Mouse (Mus musculus) kidney, postnatal 10 days (tissue): Measurements from ENCODE around the gene Gm10477.
"Not testable (repeated sequence)": the region's sequence is repeated elsewhere in the genome, so short reads cannot be mapped to it uniquely, and the experiment has no call there.

Experiments used
- DNase-seq: peaks from one replicate; pipeline ENCODE4 v3.0.0; 2021; ENCODE audit warnings: mixed read lengths

The Gm10477 gene

GRCm38 (mm10) chrX:56524442-56524841 lies at the start of gene Gm10477:
Gm10477 (plus strand) TSS chrX:56524742.
- not testable (repeated sequence) for DNase-seq

DNA sequence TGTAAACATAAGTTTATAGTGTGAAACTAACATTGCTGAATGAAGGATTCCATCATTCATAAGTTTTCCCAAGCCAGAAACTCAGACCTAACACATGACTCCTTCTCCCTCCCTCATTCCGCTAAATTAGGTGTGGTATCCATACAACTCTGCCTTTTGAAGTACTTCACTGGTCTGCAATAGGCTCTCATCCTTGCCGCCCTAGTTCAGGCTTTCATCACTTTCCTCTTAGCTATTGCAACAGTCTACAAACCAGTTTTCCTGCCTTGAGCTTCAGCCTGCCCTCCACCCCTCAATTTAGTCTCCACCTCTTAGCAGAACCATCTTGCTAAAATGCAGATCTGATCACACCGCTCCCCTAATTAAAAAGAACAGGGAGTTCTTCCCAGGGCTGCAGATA lies 47.0 kb upstream of the Gm10477 start:
- no peak for DNase-seq

GRCm38 (mm10) chrX:56481906-56482305 lies 42.6 kb upstream of the Gm10477 start:
- DNase-seq, result no peak

- DNase-seq, result peak; percentile 85
Measured at GRCm38 (mm10) chrX:56489758-56490157, 34.8 kb upstream of the Gm10477 start.

DNA sequence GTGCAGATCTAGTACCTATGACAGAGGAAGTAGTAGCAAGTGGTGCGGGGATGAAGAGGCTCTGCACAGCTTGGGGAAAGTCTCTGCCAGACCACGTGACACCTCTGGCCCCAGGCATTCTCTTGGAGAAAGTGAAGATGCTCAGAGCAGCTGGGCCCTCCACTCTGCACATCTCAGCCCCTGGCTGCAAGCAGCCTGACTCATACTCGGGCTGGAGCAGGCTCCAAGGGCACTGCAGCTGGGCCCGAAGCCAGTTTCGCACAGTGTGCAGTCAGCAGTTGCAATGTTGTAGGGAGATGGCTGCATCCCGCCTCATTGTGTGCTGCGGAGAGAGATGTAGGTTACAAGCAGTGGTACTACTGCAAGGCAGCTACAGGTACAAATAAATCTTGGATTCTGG lies 27.3 kb upstream of the Gm10477 start:
- DNase-seq, result no peak

GRCm38 (mm10) chrX:56531266-56531665 lies 6.7 kb downstream of the Gm10477 start:
- DNase-seq, result peak; percentile 77

GRCm38 (mm10) chrX:56537162-56537561 lies 12.6 kb downstream of the Gm10477 start:
- peak; percentile 44 for DNase-seq

DNA sequence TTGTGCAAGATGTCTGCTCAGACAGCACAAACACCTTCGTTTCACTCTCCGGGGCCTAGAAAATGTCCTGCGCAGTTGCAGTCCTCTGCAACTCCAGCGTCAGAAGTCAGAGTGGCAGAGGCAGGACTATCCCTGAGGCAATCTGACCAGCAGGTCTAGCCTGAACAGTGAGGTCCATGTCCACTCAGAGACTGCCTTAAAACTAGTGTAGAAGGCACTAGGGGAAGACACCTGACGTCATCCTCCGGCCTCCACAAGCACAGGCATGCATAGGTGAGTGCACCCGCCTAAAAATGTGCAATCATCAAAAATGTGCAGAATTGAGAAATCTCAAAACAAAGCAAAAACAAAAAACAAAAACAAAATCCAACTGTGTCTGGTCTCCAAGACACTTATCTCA lies 25.0 kb downstream of the Gm10477 start, which contains the start of gene Gm648:
TSS of gene Gm648 (minus strand) at position 101 of the 400 bp plus-strand sequence.
- no peak for DNase-seq

GRCm38 (mm10) chrX:56553584-56553983 lies 29.0 kb downstream of the Gm10477 start:
- DNase-seq, result no peak

DNA sequence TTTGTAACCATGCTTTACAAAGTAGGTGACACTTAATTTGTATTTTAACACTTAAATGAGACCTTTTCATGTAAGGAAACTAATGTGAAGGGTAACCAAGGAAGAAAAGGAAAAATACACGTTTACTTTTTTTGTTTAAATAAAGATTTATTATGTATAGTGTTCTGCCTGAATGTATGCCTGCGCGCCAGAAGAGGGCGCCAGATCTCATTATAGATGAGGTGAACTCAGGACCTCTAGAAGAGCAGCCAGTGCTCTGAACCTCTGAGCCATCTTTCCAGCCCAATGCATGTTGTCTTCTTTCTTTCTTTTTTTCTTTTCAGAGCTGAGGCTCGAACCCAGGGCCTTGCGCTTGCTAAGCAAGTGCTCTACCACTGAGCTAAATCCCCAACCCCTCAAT lies 47.9 kb downstream of the Gm10477 start:
- peak; percentile 34 for DNase-seq
